Mouse (Mus musculus) midbrain, embryonic 12.5 days (tissue): ENCODE measurements around the gene C2cd2. TPM values are rescaled to one million over a fixed set of nuclear protein-coding genes. Genes with fewer than 3 reads are reported as not detected.

Experiments used
- ATAC-seq: fragments of 200-750 bp; cut with Nextera tagmentation; 2 replicates; pipeline ENCODE4 v1.8.0; 2017; ENCODE audit warnings: low read depth, moderate TSS enrichment, moderate library complexity; ENCODE audit not compliant: low FRiP score
- H3K27ac ChIP-seq: fragments of 300-500 bp; sonication (generic); replicated peaks from 2 replicates; pipeline ENCODE4 v1.5.1; 2016; ENCODE audit warnings: mild to moderate bottlenecking
- H3K27me3 ChIP-seq: fragments of 300-500 bp; sonication (generic); 2 replicates; pipeline ENCODE4 v1.6.1; 2016; ENCODE audit warnings: mild to moderate bottlenecking
- H3K36me3 ChIP-seq: fragments of 300-500 bp; sonication (generic); 2 replicates; pipeline ENCODE4 v1.6.1; 2016
- H3K4me1 ChIP-seq: fragments of 300-500 bp; sonication (generic); 2 replicates; pipeline ENCODE4 v1.6.1; 2016
- H3K4me2 ChIP-seq: fragments of 300-500 bp; sonication (generic); replicated peaks from 2 replicates; pipeline ENCODE4 v1.6.1; 2016; ENCODE audit warnings: mild to moderate bottlenecking, moderate library complexity
- H3K4me3 ChIP-seq: fragments of 300-500 bp; sonication (generic); 2 replicates; pipeline ENCODE4 v1.5.1; 2016; ENCODE audit warnings: mild to moderate bottlenecking
- H3K9ac ChIP-seq: fragments of 300-500 bp; sonication (generic); replicated peaks from 2 replicates; pipeline ENCODE4 v1.6.1; 2016; ENCODE audit warnings: mild to moderate bottlenecking, moderate library complexity
- H3K9me3 ChIP-seq: fragments of 300-500 bp; sonication (generic); 2 replicates; pipeline ENCODE4 v1.6.1; 2016; ENCODE audit warnings: mild to moderate bottlenecking
- WGBS: fragments of 180-500 bp; shearing (Covaris S2); methylation state at CpG from one replicate; pipeline ENCODE4 v1.1.7; 2016; 5-methylcytosine and 5-hydroxymethylcytosine counted together
- polyA plus RNA-seq: library from polyadenylated mRNA; unstranded; fragments of >200 nt; fragmentation: Nextera tagmentation; extraction: Ambion mirVana; gene quantifications from 2 replicates; pipeline ENCODE4 v1.2.1, GENCODE M21; 2016

Gene C2cd2
- polyA plus RNA-seq, 1 experiment from 2014 or later: 15.9 TPM

DNA sequence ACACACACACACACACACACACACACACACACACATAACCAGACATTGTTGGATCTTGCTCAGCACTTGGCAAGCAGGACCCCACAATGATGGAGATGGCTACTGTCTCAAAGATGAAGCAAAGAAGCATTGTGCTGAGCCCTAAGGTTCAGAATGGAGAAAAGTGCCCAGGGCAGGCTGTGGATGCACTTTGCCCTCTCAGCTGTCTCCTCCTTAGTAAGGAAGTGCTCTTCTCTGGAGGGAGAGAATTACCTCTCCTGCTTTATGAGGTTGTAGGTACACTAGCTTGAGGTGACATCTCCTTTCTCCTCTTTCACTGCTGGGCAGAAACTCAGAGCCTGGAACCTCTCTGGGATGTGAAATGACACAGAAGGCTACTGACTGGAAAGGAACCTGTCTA, 49.5 kb downstream of the C2cd2 start:
- no peak overlapping the region for H3K4me3 ChIP-seq
- H3K4me1 ChIP-seq: no peaks in the 10 kb centered on the region
- no peaks in the 10 kb centered on the region for H3K36me3 ChIP-seq
- H3K27me3 ChIP-seq: no peaks in the 10 kb centered on the region
- no peak overlapping the region for H3K4me2 ChIP-seq
- H3K9me3 ChIP-seq: no peaks in the 10 kb centered on the region
- no peak overlapping the region for H3K27ac ChIP-seq
- no peak for ATAC-seq
- H3K9ac ChIP-seq: no peak overlapping the region

DNA sequence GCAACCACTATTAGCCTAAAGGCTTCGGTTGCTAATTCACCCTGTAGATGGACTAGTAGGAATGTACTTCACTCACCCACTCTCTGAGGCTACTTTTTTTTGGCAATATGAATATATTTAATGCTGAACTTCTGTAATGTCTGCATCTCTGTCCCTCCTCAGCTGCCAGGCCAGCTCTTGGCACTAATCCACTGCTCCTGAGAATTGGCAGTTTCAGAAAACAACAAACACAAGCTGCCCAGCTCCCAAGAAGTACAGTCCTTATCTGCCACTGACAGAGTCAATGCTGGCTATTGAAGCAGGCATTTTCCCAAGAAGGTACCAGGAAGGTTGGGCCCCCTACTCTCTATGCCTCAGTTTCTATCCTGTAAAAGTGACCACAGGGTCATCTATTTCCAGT, 53.0 kb downstream of the C2cd2 start:
- Histone ChIP-seq H3K9me3 (no peaks in the 10 kb centered on the region), H3K9ac (no peak overlapping the region), H3K36me3 (no peaks in the 10 kb centered on the region), H3K4me3 (no peak overlapping the region), H3K4me1 (no peaks in the 10 kb centered on the region), H3K27ac (no peak overlapping the region), H3K27me3 (no peaks in the 10 kb centered on the region), H3K4me2 (no peak overlapping the region)
- WGBS: 94% methylated on average over 1 of the region's 1 CpGs
- ATAC-seq: no peak

DNA sequence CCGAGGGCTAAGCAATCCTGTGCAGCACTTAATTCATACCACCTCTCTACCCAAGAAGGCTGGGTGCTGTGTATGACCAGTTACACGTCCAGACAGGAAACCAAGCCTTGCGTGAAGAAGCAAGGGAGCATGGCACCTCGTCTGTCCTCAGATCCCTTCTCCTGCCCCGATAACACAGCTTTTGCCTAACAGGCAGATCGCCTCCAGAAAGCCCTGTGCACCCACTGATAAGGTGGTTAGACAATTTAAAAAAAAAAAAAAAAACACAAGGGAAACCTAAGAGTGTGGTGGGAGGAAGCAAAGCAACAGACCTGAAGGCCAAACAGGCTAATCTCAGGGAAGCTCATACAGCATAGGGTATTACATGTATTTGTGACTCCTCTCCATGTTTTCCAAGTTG, 54.9 kb downstream of the C2cd2 start:
- no peak overlapping the region for H3K27ac ChIP-seq
- H3K4me3 ChIP-seq: no peak overlapping the region
- H3K9me3 ChIP-seq: no peaks in the 10 kb centered on the region
- H3K4me1 ChIP-seq: no peaks in the 10 kb centered on the region
- no peaks in the 10 kb centered on the region for H3K36me3 ChIP-seq
- no peak for ATAC-seq
- no peak overlapping the region for H3K4me2 ChIP-seq
- H3K27me3 ChIP-seq: no peaks in the 10 kb centered on the region
- no peak overlapping the region for H3K9ac ChIP-seq
- WGBS: 87% methylated on average over 6 of the region's 6 CpGs

DNA sequence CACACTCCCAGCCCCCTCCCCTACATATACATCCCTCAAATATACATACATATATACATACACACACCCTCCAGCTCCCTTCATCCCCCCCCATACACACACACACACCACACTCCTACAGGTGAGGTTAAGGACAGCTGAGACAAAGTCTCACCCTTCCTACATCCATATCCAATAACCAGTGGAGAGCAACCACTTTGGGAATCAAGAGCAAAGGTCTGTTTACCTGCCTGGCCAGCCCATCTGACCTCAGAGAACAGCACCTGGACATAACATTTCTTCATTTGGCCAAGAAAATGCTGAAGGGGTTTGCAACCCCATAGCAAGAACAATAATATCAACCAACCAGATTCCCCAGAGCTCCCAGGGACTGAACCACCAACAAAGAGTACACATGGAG, 56.1 kb downstream of the C2cd2 start:
- no peak overlapping the region for H3K9ac ChIP-seq
- ATAC-seq: no peak
- H3K36me3 ChIP-seq: no peaks in the 10 kb centered on the region
- H3K4me2 ChIP-seq: no peak overlapping the region
- no peaks in the 10 kb centered on the region for H3K27me3 ChIP-seq
- H3K4me3 ChIP-seq: no peak overlapping the region
- no peak overlapping the region for H3K27ac ChIP-seq
- H3K4me1 ChIP-seq: no peaks in the 10 kb centered on the region
- H3K9me3 ChIP-seq: no peaks in the 10 kb centered on the region

DNA sequence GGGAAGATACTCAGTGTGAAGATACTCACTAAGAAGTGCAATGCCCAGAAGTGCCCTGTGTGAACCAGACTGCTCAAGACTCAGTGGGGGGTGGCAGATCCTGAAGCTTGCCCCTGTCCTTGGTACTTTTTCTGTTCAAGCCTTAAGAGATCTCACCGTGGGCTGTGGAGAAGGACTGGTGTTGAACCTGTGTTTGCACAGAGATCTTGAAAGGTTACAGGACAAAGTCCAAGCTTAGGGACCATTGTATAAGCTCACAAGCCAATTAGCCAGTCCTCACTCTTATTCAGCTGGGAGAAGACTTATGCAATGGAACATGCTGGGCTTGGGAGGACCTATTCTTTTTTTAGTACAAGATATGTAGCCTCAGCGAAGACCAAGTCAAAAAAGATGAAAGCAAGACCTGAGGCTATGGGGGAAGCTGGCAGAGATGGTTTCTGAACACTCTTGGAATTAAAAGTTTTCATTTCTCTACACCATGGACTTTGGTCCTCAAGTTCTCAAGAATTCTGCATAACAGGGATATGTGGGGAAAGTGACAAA, 56.9 kb downstream of the C2cd2 start:
- ATAC-seq: no peak
- Histone ChIP-seq H3K36me3 (no peaks in the 10 kb centered on the region), H3K9me3 (no peaks in the 10 kb centered on the region), H3K9ac (no peak overlapping the region), H3K4me1 (no peaks in the 10 kb centered on the region), H3K27me3 (no peaks in the 10 kb centered on the region), H3K4me2 (no peak overlapping the region), H3K27ac (no peak overlapping the region), H3K4me3 (no peak overlapping the region)
- 63% methylated on average over 2 of the region's 2 CpGs for WGBS

DNA sequence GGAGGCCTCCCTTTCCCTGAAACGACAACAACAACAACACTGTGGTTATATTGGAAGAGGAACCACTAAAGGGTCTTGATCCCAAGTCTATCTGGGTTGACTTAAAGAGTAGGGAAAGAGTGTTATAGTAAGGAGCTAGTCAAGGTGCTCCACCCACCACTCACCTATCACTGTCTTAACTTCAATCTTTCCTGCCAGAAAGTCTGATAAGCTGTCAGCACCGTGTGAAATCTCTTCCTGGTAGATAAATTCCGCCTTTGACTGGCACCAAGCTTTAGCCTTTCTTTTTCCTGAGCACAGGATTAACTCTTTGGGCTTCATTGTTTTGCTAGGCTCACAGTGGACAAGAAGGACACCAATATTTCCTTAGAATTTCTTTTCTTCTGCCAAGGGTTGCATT, 58.4 kb downstream of the C2cd2 start:
- no peak overlapping the region for H3K27ac ChIP-seq
- no peaks in the 10 kb centered on the region for H3K36me3 ChIP-seq
- no peak overlapping the region for H3K9ac ChIP-seq
- ATAC-seq: no peak
- 76% methylated on average over 3 of the region's 3 CpGs for WGBS
- H3K4me1 ChIP-seq: no peaks in the 10 kb centered on the region
- H3K9me3 ChIP-seq: no peaks in the 10 kb centered on the region
- H3K27me3 ChIP-seq: no peaks in the 10 kb centered on the region
- H3K4me2 ChIP-seq: no peak overlapping the region
- no peak overlapping the region for H3K4me3 ChIP-seq

DNA sequence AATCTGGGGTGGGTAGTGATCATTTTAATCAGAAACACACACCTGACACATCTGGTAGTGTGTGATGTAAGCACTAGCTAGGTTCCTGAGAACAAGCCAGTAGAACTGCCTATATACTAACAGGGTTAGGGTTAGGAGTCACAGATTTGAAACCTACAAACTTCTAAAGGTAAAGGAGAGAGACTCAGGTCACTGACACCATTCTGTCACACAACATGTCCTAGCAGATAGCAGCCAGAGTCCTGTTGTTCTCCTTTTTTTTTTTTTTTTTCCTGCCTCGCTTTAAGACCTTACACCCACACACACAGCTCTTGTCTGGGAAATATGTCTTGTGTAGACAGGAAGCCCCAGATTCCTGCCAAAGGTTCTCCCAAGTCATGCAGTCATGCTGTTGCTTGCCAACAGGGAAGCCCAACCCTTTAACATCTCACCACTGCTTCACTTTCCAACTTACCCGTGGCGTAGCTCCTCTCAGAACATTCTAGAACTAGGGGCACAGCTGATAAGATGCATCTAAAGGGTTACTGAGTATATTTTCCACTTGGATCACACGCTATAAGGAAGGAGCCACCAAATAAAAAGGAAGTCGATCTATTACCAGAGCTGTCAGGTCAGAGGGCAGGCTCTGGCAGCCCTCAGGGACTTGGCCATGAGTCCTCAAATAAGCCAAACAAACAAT, 64.9 kb downstream of the C2cd2 start:
- Histone ChIP-seq H3K36me3 (no peaks in the 10 kb centered on the region), H3K4me2 (no peak overlapping the region), H3K4me1 (no peaks in the 10 kb centered on the region), H3K4me3 (no peak overlapping the region), H3K9me3 (no peaks in the 10 kb centered on the region), H3K27ac (no peak overlapping the region), H3K27me3 (no peaks in the 10 kb centered on the region), H3K9ac (no peak overlapping the region)
- 80% methylated on average over 5 of the region's 5 CpGs for WGBS
- ATAC-seq: no peak

DNA sequence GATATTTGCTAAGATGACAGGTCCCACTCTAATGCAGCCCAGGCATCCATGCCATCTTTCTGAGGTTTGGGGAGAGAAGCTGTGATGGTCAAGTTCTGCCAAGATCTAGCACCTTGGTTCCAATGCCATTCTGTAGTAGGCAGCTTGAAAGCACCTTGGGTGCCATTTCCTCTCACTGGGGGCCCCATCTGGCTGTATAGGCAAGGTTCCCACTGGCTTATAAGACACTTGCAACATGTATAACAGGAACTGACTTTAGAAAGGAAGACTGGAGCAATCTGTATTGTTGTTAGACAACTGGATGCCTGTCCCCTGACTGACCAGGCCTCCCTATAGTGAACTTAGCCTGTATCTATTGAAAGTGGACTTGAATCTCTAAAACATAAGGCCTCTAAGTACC, 74.6 kb downstream of the C2cd2 start:
- H3K9ac ChIP-seq: no peak overlapping the region
- no peak for ATAC-seq
- no peaks in the 10 kb centered on the region for H3K27me3 ChIP-seq
- H3K4me2 ChIP-seq: no peak overlapping the region
- no peaks in the 10 kb centered on the region for H3K9me3 ChIP-seq
- H3K4me1 ChIP-seq: no peaks in the 10 kb centered on the region
- 0 out of 2 replicates have a peak, but pooled peaks cover 10% of the 10 kb centered on the region for H3K36me3 ChIP-seq
- H3K4me3 ChIP-seq: no peak overlapping the region
- H3K27ac ChIP-seq: no peak overlapping the region

DNA sequence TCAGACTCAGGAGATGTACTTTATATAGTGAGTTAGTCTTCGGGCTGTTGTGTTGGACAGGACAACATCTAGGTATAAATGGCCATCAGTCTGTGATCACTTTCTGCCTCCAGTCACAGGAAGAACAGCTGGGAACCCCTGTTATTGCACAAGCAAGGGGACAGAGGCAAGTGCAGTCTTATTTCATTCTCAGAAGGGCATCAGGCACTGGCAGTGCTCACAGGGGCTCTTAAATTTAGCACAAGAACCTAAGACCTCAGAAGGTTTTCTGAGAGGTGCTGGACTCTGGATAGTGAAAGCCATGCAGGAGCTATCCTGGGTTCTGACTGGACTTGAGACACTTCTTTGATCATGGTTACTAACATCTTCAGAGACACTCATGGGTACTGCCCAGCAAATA, 78.7 kb downstream of the C2cd2 start:
- 94% methylated on average over 1 of the region's 1 CpGs for WGBS
- Histone ChIP-seq H3K27me3 (no peaks in the 10 kb centered on the region), H3K36me3 (no peaks in the 10 kb centered on the region), H3K4me1 (no peaks in the 10 kb centered on the region), H3K9ac (no peak overlapping the region), H3K9me3 (no peaks in the 10 kb centered on the region), H3K4me2 (no peak overlapping the region), H3K27ac (no peak overlapping the region), H3K4me3 (no peak overlapping the region)
- ATAC-seq: no peak

DNA sequence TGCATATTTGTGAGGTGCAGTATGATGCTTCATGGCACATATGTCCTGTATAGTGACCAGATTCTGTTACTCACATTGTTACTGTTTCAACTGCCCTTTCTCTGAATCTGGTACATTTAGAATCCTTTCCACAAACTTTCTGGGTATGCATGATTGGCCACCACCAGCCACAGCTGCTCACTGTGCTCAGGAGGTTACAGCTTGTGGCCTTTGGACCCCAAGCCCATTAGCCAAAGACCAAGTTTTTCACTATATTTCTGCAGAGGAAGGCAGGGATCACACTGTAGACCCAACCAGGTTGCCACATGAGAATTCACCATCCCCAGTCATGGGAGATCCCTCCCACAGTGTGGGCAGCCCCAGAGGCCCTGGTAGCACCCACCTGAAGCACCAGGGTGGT, 79.5 kb downstream of the C2cd2 start:
- no peak for ATAC-seq
- Histone ChIP-seq H3K9ac (no peak overlapping the region), H3K36me3 (no peaks in the 10 kb centered on the region), H3K4me1 (no peaks in the 10 kb centered on the region), H3K27me3 (no peaks in the 10 kb centered on the region), H3K4me3 (no peak overlapping the region), H3K4me2 (no peak overlapping the region), H3K27ac (no peak overlapping the region), H3K9me3 (no peaks in the 10 kb centered on the region)

DNA sequence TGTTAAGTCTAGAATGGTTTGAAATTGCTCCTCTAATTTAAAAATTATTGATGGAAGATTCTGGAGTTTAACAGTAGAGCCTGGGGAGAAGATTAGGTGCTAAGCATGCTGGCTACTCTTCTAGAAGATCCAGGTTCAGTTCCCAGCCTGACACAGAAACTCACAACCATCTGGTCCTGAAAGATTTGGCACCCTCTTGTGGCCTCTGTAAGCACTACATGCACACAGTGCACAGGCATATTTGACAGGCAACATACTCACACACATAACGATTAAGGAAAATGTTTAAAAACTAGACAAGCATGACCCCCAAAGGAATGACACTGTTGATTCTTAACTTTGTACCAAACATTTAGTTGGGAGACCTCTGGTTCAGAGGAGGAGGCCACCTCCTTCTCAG, 83.3 kb downstream of the C2cd2 start:
- no peaks in the 10 kb centered on the region for H3K4me1 ChIP-seq
- H3K36me3 ChIP-seq: no peaks in the 10 kb centered on the region
- no peak overlapping the region for H3K9ac ChIP-seq
- 81% methylated on average over 1 of the region's 1 CpGs for WGBS
- no peak overlapping the region for H3K4me2 ChIP-seq
- ATAC-seq: no peak
- no peaks in the 10 kb centered on the region for H3K27me3 ChIP-seq
- no peak overlapping the region for H3K27ac ChIP-seq
- no peaks in the 10 kb centered on the region for H3K9me3 ChIP-seq
- no peak overlapping the region for H3K4me3 ChIP-seq

DNA sequence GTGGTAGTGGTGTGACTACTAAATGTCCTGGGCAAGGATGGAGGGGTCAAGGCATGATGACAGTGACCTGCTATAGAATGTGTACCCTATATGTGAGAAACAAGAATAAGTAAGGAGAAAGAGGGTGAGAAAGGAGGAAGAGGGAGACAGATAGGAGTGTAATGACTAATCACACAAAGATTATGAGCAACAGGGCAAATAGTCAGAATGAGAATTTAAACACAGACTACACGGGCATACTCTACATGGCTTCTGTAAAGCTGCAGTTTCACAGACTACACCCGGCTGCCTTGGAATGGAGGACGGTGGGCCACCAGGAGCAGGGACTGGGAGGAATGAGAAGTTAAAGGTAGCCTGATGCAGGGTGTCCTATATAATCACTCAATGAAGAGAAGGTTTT, 84.9 kb downstream of the C2cd2 start:
- 0 out of 2 replicates have a peak, but pooled peaks cover 3% of the 10 kb centered on the region for H3K36me3 ChIP-seq
- 91% methylated on average over 3 of the region's 3 CpGs for WGBS
- H3K27me3 ChIP-seq: no peaks in the 10 kb centered on the region
- no peak overlapping the region for H3K4me2 ChIP-seq
- H3K4me3 ChIP-seq: no peak overlapping the region
- no peak overlapping the region for H3K9ac ChIP-seq
- H3K27ac ChIP-seq: no peak overlapping the region
- no peaks in the 10 kb centered on the region for H3K9me3 ChIP-seq
- ATAC-seq: no peak
- no peaks in the 10 kb centered on the region for H3K4me1 ChIP-seq

DNA sequence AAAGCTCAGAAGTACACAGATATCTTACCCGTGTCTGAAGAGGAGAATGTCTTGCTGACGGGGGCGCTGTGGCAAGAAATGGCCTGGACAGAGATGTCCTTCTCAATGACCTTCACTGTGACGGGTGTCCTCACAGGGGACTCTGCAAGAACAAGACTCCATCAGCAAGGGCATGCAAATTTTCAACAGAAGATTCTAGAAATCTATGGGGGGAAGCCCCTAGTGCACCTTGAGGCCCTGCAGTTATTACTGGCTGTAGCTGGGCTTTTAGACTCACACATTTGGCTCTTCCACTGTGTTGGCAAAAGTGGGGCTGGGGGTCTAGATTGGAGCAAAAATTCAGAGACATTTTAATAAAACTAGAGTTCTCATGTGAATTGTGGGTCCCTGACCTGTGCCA, 87.3 kb downstream of the C2cd2 start:
- no peak overlapping the region for H3K4me2 ChIP-seq

More for the DNA sequence above, 87.3 kb downstream of the C2cd2 start:
- no peaks in the 10 kb centered on the region for H3K4me1 ChIP-seq
- H3K27me3 ChIP-seq: no peaks in the 10 kb centered on the region
- no peaks in the 10 kb centered on the region for H3K9me3 ChIP-seq
- no peak for ATAC-seq
- WGBS: 91% methylated on average over 4 of the region's 4 CpGs
- no peak overlapping the region for H3K4me3 ChIP-seq
- no peak overlapping the region for H3K27ac ChIP-seq
- H3K9ac ChIP-seq: no peak overlapping the region
- H3K36me3 ChIP-seq: 0 out of 2 replicates have a peak, but pooled peaks cover 3% of the 10 kb centered on the region
